Mouse (Mus musculus) hindlimb bud, embryonic 11.5 days (tissue): ENCODE results near the gene Myo1h.

ENCODE experiments used
- DNase-seq: peaks from one replicate; pipeline ENCODE4 v3.0.0-alpha.2; 2012; ENCODE audit warnings: low read depth, low spot score; ENCODE audit errors: extremely low spot score

The Myo1h gene

GRCm38 (mm10) chr5:114356936-114357751, 68.2 kb downstream of the Myo1h start:
- no peak for DNase-seq

DNA sequence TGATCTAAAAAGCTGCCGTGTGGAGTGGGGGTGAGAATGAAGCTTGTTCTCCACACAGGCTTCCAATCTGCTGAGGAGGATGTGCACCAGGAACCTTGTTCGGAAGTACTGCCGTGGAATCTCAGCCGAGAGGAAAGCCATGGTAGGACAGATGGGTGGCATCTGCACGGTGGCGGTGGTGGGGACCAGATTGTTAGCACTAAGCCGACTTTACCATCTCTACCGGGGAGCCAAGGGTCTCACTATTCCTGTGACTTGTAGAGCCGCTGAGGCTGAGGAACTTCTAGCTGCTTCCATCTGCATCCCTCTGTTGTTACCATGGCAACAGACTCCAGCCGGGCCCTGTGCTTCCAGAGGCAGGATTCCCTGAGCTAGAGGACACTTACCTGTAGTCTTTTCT, 69.9 kb downstream of the Myo1h start:
- DNase-seq: no peak

DNA sequence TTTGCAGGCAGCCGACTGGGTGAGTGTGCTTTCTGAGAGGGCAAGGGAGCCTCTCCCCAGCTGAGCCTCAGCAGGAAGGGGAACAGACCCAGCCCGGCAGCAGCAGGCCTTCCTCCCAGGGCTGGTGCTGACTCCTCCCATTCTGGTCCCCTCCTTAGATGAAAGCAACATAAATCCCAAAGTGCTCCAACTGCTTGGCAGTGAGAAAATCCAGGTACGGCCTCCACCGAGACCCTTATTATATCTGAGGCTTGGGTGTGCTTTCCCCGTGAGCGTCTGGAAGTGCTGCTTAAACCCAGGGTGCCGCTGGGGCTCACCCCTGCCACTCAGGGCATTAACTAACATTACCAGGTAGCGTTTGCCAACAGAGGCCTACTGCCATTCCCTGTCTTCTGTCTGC, 70.6 kb downstream of the Myo1h start:
- DNase-seq: no peak

GRCm38 (mm10) chr5:114360968-114361367, 72.0 kb downstream of the Myo1h start:
- no peak for DNase-seq

- DNase-seq: no peak
Measured at GRCm38 (mm10) chr5:114365043-114365752, 76.2 kb downstream of the Myo1h start.

DNA sequence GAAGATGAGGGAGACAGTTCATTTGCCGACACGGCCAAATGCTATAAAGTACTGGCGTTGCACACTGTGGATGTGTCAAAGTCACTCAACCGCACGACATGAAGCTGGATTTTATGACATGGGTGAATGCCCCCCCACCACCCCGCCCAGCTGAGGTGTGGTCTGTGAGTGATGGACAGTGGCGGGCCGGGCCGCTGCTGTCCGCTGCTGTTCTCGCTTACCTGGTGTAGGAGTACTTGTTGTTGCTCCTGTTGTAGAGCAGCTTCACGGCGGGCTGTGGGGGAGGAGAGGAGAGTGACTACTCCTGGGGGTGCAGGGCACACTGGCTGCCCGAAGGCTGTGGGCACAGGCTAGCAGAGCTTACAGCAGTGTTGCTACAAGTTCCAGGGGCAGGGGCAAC, 79.2 kb downstream of the Myo1h start:
- DNase-seq: no peak

- DNase-seq: no peak
Measured at GRCm38 (mm10) chr5:114368803-114369496, 80.0 kb downstream of the Myo1h start.

GRCm38 (mm10) chr5:114369921-114370320, 81.0 kb downstream of the Myo1h start:
- DNase-seq: no peak

- peak; percentile 24 for DNase-seq
Measured at GRCm38 (mm10) chr5:114370371-114370776, 81.4 kb downstream of the Myo1h start.

GRCm38 (mm10) chr5:114371331-114371730, 82.4 kb downstream of the Myo1h start:
- DNase-seq: no peak

DNA sequence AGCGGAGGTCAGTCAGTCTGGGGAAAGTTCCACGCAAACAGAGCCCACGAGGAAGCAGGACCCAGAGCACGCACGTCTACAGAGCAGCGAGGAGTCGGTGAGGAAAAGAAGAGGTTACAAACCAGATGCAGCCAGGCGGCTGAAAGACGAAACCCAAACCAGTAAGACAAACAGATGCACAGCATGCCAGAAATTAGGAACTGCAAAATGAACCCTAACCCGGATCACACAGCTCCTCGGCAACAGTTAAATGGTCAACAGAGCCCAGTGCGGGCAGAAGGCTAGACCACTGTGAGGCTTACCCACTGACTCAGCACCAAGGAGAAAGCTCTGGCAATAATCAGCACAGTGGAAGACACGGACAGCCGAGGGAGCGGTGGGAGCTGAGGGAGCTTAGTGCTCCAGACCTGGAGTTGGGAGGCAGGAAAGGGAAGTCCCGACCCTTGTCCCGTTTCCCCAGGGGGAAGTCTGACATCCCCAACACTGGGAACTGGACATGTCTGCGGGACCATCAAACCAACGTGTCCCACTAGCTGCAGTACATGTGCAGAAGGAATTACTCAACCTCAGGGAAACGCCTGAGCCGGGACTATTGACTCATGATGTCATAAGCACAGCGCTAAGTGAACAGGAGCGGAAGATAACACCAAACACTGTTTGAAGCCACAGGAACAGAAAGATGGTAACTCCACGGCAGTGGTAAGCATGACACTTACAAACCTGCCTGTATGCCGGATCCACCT, 82.9 kb downstream of the Myo1h start:
- DNase-seq: no peak

GRCm38 (mm10) chr5:114372565-114372964, 83.6 kb downstream of the Myo1h start:
- DNase-seq: no peak

GRCm38 (mm10) chr5:114373174-114373573, 84.2 kb downstream of the Myo1h start:
- DNase-seq: no peak

DNA sequence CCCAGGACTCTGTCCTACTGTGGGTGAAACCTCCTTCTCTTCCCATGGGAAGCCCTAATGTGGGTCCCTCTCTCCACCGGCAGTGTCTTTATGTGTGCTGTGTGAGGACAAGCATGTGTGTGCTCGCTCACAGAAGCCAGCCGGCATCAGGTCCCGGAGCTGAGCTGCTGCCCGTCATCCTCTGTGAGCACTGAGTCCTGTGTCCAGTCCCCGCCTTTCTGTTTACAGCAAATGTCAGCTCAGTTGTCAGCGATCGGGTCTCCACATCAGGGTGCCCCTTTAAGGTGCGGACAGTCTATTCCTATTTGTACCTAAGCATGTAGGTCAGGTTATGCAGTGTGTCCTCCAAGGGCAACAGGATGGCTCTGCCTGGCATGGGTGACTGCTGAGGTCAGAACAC, 84.6 kb downstream of the Myo1h start:
- no peak for DNase-seq

- DNase-seq: no peak
Measured at GRCm38 (mm10) chr5:114374409-114375213, 85.6 kb downstream of the Myo1h start.

- no peak for DNase-seq
Measured at GRCm38 (mm10) chr5:114378177-114378920, 89.4 kb downstream of the Myo1h start.

DNA sequence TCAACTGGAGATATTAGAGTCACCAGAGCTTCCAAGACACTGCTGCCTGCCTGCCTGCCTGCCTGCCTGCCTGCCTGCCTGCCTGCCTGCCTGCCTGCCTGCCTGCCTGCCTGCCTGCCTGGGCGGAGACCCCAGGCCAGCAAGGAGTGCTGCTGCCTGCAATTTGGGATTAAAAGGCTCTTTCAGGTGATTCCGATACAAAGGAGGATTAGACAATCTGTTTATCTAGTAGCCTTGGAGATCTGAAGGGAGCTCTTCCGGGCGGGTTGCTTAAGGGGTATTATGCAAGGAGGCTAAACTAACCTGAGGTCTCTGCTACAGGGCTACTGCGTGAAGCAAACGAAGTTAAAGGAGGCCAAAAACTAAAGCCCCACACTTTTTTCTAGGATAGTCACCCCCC, 90.0 kb downstream of the Myo1h start:
- DNase-seq: no peak

GRCm38 (mm10) chr5:114379763-114380162, 90.8 kb downstream of the Myo1h start:
- no peak for DNase-seq

DNA sequence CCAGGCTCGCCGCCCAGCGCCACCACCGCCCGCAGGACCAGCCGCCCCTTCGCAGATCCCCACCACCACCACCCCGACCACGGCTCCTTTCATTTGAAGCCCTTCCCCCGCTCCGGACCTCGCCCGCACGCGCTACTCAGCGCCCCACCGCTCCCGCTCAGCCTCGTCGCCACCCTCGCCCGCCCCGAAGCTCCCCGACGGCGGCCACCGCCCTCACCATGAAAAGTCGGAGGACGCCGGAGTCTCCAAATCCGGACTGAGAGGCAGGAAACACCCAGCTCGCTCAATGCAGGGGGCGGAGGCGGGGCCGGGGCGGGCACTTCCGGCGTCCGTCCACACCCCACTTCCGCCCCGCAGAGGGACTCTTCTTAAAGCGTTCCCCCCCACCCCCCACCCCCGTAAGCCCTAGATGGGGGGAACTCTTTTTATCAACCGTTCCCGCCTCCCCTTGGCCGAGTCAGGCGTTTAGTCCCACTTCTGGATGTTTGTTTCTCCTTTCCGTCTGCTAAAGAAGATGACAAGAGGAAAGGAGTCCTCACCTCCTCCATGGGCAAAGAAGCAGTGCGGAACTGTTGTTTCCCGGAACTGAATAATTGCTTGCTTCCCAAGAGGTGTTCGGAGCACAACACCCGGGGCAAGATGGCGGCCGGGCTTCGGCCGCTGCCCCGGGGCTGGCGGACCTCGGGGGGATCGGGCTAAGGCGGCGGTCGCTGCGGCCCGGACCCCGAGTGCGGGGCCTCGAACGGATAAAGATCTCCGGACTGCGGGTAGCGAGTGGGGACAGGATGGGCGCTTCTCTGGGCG, 91.4 kb downstream of the Myo1h start, which contains the start of the genes Kctd10 and Ube3b:
Gene Kctd10, minus strand, starts transcription at position 300 of the 804 bp plus-strand sequence.
Gene Ube3b, plus strand, starts transcription at position 399 of the 804 bp plus-strand sequence.
- DNase-seq: peak; percentile 93
